Mouse (Mus musculus) lung, embryonic 16.5 days (tissue): ENCODE measurements at regions not wholly inside any gene's neighbourhood (a gene's known extent, or its start where the extent isn't known, plus 50 kb on each side); places are given as distances from the start of the nearest gene placed in this dataset.

Source experiments
- ATAC-seq: fragments of 200-750 bp; cut with Nextera tagmentation; 2 replicates; pipeline ENCODE4 v1.8.0; 2017; ENCODE audit warnings: low read depth, mild to moderate bottlenecking, moderate library complexity
- H3K27ac ChIP-seq: fragments of 300-500 bp; sonication (generic); 2 replicates; pipeline ENCODE4 v1.5.1; 2014; ENCODE audit warnings: mild to moderate bottlenecking, control low read depth, low read length
- H3K27me3 ChIP-seq: fragments of 300-500 bp; sonication (generic); 2 replicates; pipeline ENCODE4 v1.6.1; 2014; ENCODE audit warnings: low read depth, low read length, mixed read lengths; ENCODE audit not compliant: control insufficient read depth, insufficient read depth
- H3K36me3 ChIP-seq: fragments of 300-500 bp; sonication (generic); 2 replicates; pipeline ENCODE4 v1.6.1; 2014; ENCODE audit warnings: low read length; ENCODE audit not compliant: control insufficient read depth, insufficient read depth
- H3K4me1 ChIP-seq: fragments of 300-500 bp; sonication (generic); replicated peaks from 2 replicates; pipeline ENCODE4 v1.6.1; 2014; ENCODE audit warnings: low read length, mixed read lengths; ENCODE audit not compliant: control insufficient read depth, insufficient read depth
- H3K4me2 ChIP-seq: fragments of 300-500 bp; sonication (generic); 2 replicates; pipeline ENCODE4 v1.6.1; 2014; ENCODE audit warnings: low read depth, low read length, control low read depth
- H3K4me3 ChIP-seq: fragments of 300-500 bp; sonication (generic); 2 replicates; pipeline ENCODE4 v1.5.1; 2014; ENCODE audit warnings: mild to moderate bottlenecking, low read length, control low read depth
- H3K9ac ChIP-seq: fragments of 300-500 bp; sonication (generic); 2 replicates; pipeline ENCODE4 v1.6.1; 2014; ENCODE audit warnings: low read length, control low read depth
- H3K9me3 ChIP-seq: fragments of 300-500 bp; sonication (generic); 2 replicates; pipeline ENCODE4 v1.6.1; 2016; ENCODE audit warnings: low read length; ENCODE audit not compliant: control insufficient read depth
- WGBS: fragments of 180-500 bp; shearing (Covaris S2); extraction: QIAGEN DNeasy Blood & Tissue Kit; methylation state at CpG from one replicate; pipeline ENCODE4 v1.1.7; 2014; 5-methylcytosine and 5-hydroxymethylcytosine counted together

DNA sequence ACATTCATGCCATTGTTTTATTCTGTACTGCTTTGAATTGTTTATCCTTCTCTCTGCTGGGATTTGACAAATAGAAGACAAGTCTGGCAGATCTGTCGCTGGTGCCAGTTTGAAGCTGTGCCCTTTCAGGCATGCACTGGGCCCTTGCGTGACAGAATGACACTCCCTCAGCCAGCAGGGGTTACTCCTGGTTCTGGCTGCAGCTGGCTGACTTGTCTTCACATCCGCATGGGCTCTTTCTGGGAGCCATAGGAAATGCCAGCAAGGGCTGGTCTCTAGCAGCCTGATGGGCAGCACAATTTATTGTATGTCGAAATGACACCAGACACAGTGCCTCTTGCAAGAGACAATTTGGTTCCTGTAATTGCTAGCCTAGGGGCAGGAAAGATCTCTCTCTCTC lies 102.5 kb downstream of the 4930564D02Rik start:
- no peaks in the 10 kb centered on the region for H3K4me1 ChIP-seq
- H3K4me3 ChIP-seq, result no peak overlapping the region
- no peaks in the 10 kb centered on the region for H3K36me3 ChIP-seq
- H3K9me3 ChIP-seq, result no peaks in the 10 kb centered on the region
- H3K27me3 ChIP-seq, result no peaks in the 10 kb centered on the region
- no peak overlapping the region for H3K9ac ChIP-seq
- ATAC-seq, result no peak
- no peak overlapping the region for H3K27ac ChIP-seq
- no peak overlapping the region for H3K4me2 ChIP-seq
- 37% methylated on average over 4 of the region's 4 CpGs for WGBS

DNA sequence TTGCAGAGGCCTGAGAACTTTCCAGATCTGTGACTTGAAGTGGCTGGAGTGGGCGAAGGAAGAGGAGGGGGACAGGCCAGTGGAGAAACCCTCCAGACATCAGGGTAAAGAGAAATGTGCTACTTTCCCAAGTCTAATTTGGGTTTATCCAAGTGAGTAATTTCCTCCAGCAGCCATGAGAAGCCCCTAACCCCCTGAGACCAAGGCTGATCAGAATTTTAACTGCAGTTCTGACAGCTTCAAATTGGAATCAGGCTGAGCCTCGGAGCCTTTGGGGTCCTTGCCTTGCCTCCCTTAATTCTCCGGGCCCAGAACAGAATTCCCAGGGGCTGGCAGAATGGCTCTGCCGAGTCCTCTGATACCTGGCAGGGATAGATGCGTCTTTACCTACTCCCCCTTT lies 104.9 kb downstream of the 4930564D02Rik start:
- Histone ChIP-seq H3K27me3 (no peaks in the 10 kb centered on the region), H3K27ac (no peak overlapping the region), H3K9ac (no peak overlapping the region), H3K36me3 (no peaks in the 10 kb centered on the region), H3K4me3 (no peak overlapping the region), H3K9me3 (no peaks in the 10 kb centered on the region), H3K4me2 (no peak overlapping the region), H3K4me1 (no peaks in the 10 kb centered on the region)
- 76% methylated on average over 5 of the region's 5 CpGs for WGBS
- ATAC-seq, result no peak

DNA sequence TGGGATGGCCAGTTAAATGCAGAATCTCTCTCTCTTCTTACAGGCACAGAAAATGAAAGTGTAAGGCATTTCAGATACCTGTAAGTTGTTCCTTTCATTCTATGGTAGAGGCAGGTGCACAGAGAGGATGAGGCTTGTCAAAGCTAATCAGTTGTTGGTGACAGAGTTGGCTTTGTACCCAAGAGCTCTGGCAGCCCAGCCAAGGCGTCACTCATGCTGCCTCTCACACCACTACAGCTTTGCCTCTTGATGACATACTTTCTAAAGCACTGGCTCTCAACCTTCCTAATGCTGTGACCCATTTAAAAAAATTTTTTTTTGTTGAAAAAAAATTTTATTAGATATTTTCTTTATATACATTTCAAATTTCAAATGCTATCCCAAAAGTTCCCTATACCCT lies 105.4 kb downstream of the 4930564D02Rik start:
- H3K27ac ChIP-seq, result no peak overlapping the region
- no peak for ATAC-seq
- WGBS, result 70% methylated on average over 1 of the region's 1 CpGs

DNA sequence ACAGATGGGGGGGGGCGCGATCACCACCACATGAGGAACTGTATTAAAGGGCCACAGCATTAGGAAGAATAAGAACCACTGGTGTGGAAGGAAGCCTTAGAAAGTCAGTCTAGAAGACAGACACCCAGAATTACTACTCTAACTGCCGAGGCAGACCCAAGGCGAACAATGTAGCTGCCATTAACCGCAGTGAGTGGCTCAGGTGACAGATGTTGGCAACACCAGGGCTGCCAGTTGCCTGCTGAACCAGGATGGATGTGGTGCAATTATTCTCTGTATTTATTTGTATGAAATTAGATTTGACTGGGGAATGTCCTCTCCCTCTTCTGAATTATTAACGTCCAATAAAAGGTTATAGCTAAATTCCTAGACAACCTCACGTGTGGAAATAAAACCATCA lies 124.7 kb downstream of the 4930564D02Rik start:
- ATAC-seq, result no peak
- 79% methylated on average over 7 of the region's 7 CpGs for WGBS
- Histone ChIP-seq H3K9ac (no peak overlapping the region), H3K36me3 (no peaks in the 10 kb centered on the region), H3K27ac (no peak overlapping the region), H3K4me3 (no peak overlapping the region), H3K27me3 (no peaks in the 10 kb centered on the region), H3K4me1 (no peaks in the 10 kb centered on the region), H3K4me2 (no peak overlapping the region), H3K9me3 (no peaks in the 10 kb centered on the region)

More for the DNA sequence above, 105.4 kb downstream of the 4930564D02Rik start:
- H3K9me3 ChIP-seq, result no peaks in the 10 kb centered on the region
- H3K9ac ChIP-seq, result no peak overlapping the region
- no peaks in the 10 kb centered on the region for H3K36me3 ChIP-seq
- H3K4me3 ChIP-seq, result no peak overlapping the region
- H3K4me2 ChIP-seq, result no peak overlapping the region
- H3K27me3 ChIP-seq, result no peaks in the 10 kb centered on the region
- no peaks in the 10 kb centered on the region for H3K4me1 ChIP-seq

DNA sequence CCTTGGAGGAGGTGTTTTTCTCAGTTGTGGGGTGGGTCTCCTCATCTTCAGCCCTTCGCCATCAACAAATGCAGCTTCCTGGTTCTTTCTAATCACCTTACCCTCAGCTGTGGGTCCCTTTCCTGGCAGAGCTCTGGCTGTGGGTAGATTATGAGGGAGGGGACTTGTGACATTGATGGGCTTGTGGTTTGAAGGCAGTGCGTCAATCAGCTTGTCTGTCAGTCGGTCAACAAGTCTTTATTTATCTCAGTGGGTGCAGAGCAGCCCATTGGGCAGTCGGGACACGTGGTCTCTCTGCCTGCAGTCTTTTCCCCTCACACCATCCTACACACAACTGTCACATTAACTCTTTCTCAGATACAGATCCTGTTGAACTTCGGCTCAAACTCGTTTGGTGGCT lies 125.2 kb downstream of the 4930564D02Rik start:
- no peaks in the 10 kb centered on the region for H3K4me1 ChIP-seq
- WGBS, result 21% methylated on average over 7 of the region's 7 CpGs

DNA sequence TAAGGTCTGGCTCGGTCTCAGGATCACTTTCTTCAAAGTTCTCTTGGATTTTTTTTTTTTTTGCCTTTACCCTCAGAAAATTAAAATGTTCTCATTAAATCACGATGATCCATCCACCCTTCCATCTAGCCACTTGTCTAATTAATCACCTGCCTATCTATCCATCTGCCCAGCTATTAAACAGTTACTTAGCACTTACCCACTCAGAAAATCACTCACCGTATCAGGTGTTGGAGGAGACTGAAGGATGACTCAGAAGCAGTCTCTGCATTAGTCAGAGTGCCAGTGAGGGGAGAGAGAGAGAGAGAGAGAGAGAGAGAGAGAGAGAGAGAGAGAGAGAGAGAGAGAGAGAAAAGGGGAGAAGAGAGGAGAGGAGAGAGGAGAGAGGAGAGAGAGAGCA lies 134.1 kb downstream of the 4930564D02Rik start:
- H3K27ac ChIP-seq, result no peak overlapping the region
- H3K27me3 ChIP-seq, result no peaks in the 10 kb centered on the region
- H3K4me1 ChIP-seq, result no peaks in the 10 kb centered on the region
- no peak for ATAC-seq
- H3K4me2 ChIP-seq, result no peak overlapping the region
- H3K9me3 ChIP-seq, result no peaks in the 10 kb centered on the region
- no peak overlapping the region for H3K4me3 ChIP-seq
- 65% methylated on average over 3 of the region's 3 CpGs for WGBS
- no peak overlapping the region for H3K9ac ChIP-seq
- H3K36me3 ChIP-seq, result no peaks in the 10 kb centered on the region

More for the DNA sequence above, 125.2 kb downstream of the 4930564D02Rik start:
- H3K9me3 ChIP-seq, result no peaks in the 10 kb centered on the region
- H3K4me3 ChIP-seq, result no peak overlapping the region
- H3K27me3 ChIP-seq, result no peaks in the 10 kb centered on the region
- ATAC-seq, result no peak
- no peaks in the 10 kb centered on the region for H3K36me3 ChIP-seq
- no peak overlapping the region for H3K9ac ChIP-seq
- no peak overlapping the region for H3K27ac ChIP-seq
- no peak overlapping the region for H3K4me2 ChIP-seq

DNA sequence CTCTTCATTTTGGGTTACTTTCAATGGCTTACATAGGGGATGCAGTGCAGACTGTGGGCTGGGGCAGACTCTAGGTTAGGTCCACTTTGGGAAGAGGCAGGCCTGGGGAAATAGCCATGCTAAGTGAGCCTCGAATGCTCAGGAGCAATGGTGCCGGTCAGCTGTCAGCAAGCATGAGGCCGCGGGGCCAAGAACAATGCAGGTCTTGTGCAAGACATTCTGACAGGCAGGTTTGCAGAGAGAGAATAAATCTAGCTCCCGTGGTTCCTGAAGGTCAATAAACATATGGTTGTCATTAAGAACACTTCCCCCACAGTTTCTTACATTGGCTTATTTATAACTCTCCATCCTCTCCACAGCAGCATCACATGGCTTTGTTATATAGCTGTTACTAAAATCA lies 142.5 kb downstream of the 4930564D02Rik start:
- Histone ChIP-seq H3K4me3 (no peak overlapping the region), H3K9ac (no peak overlapping the region), H3K36me3 (no peaks in the 10 kb centered on the region), H3K4me1 (no peaks in the 10 kb centered on the region), H3K27ac (no peak overlapping the region), H3K4me2 (no peak overlapping the region), H3K27me3 (no peaks in the 10 kb centered on the region), H3K9me3 (no peaks in the 10 kb centered on the region)
- ATAC-seq, result no peak
- WGBS, result 50% methylated on average over 5 of the region's 5 CpGs

DNA sequence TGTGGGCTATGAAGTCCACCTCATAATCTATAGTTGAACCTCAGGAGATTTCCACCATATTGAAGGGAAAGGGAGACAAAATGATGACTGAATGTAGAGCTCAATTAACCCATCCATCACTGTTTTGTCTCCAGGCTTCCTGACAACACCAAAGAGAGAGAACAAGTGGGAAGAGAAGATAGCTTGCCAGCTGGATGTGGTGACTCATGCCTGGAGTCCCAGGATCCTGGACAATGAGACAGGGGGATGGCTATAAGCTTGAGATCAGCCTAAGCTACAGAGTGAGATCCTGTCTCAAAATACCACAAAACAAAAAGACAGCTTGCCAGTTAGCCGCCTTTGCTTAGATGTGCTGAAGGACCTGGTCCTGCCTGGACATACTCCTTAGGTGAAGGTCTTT lies 144.4 kb downstream of the 4930564D02Rik start:
- Histone ChIP-seq H3K4me3 (no peak overlapping the region), H3K9me3 (no peaks in the 10 kb centered on the region), H3K4me1 (no peaks in the 10 kb centered on the region), H3K9ac (no peak overlapping the region), H3K27me3 (no peaks in the 10 kb centered on the region), H3K36me3 (no peaks in the 10 kb centered on the region), H3K27ac (no peak overlapping the region), H3K4me2 (no peak overlapping the region)
- 74% methylated on average over 1 of the region's 1 CpGs for WGBS
- ATAC-seq, result no peak

DNA sequence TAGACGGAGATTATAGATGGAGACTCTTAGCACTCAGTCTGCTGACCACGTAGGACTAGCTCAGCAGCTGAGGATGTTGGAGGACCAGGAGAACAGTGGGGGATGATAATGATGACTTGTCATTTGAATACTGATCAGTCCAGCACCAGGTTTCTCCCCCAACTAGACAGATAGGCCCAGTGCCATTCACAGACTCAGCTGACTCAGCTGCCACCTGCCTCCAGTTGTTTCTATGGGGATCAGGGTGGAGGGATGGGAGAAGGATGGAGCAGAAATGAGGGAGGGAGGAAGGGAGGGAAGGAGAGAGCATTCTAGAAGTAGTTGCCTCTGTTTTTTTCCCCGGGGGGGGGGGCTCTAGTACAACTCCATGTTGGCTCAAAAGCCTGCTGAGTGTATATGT lies 145.1 kb downstream of the 4930564D02Rik start:
- H3K4me2 ChIP-seq, result no peak overlapping the region
- H3K4me3 ChIP-seq, result no peak overlapping the region
- no peak overlapping the region for H3K9ac ChIP-seq
- no peaks in the 10 kb centered on the region for H3K36me3 ChIP-seq
- H3K9me3 ChIP-seq, result no peaks in the 10 kb centered on the region
- no peaks in the 10 kb centered on the region for H3K27me3 ChIP-seq
- 47% methylated on average over 3 of the region's 3 CpGs for WGBS
- no peaks in the 10 kb centered on the region for H3K4me1 ChIP-seq
- ATAC-seq, result no peak
- H3K27ac ChIP-seq, result no peak overlapping the region

DNA sequence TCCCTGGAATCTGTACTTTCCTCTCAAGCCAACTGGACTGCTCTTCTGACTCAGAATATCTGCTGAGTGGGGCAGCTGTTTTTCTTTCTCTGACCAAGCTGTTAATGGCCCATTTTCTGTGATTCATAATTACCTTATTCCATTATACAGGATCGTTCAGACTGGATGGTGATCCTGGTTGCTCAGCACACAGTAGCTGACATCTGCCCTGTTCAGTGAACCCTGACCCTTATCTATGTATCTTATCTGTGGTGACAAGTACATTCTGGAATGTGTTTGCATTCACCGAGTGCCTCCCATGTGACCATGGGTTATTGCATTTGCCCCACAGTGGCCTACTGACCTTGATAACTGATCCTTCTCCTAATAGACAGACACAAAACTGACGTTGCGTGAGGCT lies 148.2 kb downstream of the 4930564D02Rik start:
- ATAC-seq, result no peak
- H3K36me3 ChIP-seq, result no peaks in the 10 kb centered on the region
- no peak overlapping the region for H3K4me2 ChIP-seq
- no peaks in the 10 kb centered on the region for H3K4me1 ChIP-seq
- no peaks in the 10 kb centered on the region for H3K27me3 ChIP-seq
- H3K9me3 ChIP-seq, result no peaks in the 10 kb centered on the region
- no peak overlapping the region for H3K4me3 ChIP-seq
- no peak overlapping the region for H3K27ac ChIP-seq
- 19% methylated on average over 4 of the region's 4 CpGs for WGBS
- H3K9ac ChIP-seq, result no peak overlapping the region
